Mouse (Mus musculus) heart, postnatal 0 days (tissue): ENCODE results near the gene Adcyap1r1.

Experiments
- CTCF ChIP-seq: IDR thresholded peaks from 2 replicates; pipeline ENCODE4 v1.5.1; 2016; ENCODE audit warnings: antibody characterized with exemption, control low read depth, low read depth
- EP300 ChIP-seq: IDR thresholded peaks from 2 replicates; pipeline ENCODE4 v1.6.1; 2016; ENCODE audit warnings: antibody characterized with exemption, low read depth

GRCm38 (mm10) chr6:55484224-55484623, 32.4 kb downstream of the Adcyap1r1 start:
- no peak for TF ChIP-seq CTCF
- no peak for TF ChIP-seq EP300
